Mouse (Mus musculus): ENCODE data around the gene Pitx3.
A peak's percentile ranks its signal among the peaks of the same experiment; 100 is the strongest.
"Not testable (repeated sequence)": the region's sequence is repeated elsewhere in the genome, so short reads cannot be mapped to it uniquely, and the experiment has no call there.

Gene Pitx3

DNA sequence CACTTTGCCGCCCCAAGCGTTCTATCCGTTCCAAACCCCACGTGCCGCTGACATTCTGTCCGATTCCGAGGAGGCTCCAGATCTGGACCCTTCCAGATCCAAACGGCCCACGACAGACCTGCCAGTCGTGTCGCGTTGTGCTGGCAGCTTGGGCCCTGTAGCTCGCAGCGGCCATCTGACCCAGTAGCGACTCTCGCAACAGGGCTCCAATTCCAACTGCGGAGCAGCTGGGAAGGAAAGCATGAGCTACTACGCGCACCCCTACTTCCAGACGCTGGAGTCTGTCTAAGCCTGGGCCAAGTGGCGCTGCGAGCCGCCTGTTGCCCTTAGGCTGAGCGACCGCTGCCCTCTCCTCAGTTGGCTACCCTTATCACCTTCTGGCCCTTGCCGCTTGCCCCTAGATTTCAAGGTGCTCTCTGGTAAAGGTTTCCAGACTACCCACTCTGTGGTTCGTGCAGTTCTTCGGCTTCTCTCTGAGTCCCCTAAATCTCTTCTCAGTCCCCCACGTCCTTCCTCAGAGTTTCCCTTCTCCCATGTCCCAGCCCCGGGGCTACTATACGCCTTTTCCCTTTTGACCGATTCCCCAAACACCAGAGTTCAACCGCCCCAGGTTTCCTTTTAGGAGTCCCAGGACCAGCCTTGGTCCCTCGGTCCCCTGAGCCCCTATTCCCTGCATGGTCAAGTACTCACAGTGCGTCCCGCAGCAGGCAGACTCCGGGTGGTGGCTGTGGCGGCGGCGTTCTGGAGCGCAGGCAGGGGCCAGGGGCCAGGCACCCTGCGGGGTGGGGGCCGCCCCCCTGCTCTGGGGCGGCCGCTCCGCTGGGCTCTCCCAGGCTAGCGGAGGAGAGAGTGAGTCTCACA is at the start of gene Pitx3:
Pitx3 (minus strand) TSS at position 816 of the 861 bp plus-strand sequence.
- DNase-seq (ENCODE audit: low read depth, low spot score) = no peak

DNA sequence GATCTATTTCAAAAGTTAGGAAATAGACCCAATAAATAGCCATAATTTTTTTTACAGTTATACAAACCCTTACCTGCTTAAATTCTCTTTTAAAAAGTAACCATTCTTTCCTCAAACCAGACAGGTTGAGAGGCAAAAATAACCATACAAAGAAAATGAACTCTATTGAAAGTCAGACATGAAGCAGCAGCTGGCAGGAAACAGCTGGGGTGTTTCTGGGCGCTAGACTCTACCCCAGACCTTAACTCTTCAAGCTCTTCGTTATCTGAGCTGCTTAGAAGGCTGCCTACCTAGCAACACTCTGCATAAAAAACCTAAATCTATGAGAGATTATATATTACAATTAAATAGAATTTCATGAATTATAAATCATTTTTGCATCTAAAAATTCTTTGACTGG is 39.1 kb upstream of the Pitx3 start:
- DNase-seq (ENCODE audit: low read depth, low spot score) = no peak

DNA sequence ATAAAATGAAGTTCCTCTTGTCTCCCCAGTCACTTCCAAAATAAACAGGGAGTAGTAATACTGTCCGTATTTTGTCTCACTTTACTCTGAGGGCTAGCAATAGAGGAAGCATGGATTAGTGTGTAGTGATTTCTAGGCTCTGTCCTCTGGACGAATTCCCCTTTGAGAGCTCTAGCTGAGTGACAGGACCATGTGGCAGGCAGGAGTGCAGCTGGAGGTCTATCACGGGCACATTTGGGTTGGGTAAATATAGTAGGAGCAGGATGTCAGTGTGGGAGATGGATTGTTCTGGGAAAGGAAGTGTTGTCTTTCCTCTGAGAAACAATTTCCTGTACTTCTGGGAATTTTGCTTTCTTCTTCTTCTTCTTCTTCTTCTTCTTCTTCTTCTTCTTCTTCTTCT is 38.5 kb upstream of the Pitx3 start:
- no peak for DNase-seq (ENCODE audit: low read depth, low spot score)

DNA sequence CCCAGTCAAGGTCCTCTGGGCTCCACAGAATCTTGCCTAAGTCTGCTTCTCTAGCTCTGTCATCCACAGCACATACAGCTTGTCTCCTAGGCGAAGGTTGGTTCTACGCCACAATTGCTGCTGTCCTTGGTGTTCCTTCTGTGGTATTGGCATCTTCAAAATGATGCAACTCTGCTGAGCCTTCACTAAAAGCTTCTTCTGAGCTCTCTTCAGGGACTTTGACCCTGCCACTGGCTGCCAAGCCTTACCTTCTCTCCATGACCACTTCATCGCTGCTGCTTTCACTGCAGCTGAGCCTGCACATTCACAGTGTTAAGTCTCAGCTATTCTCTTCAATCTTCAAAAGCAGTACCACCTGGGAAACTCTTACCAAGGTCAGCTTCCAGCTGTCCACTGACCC is 34.1 kb upstream of the Pitx3 start:
- DNase-seq (ENCODE audit: low read depth, low spot score) = no peak

DNA sequence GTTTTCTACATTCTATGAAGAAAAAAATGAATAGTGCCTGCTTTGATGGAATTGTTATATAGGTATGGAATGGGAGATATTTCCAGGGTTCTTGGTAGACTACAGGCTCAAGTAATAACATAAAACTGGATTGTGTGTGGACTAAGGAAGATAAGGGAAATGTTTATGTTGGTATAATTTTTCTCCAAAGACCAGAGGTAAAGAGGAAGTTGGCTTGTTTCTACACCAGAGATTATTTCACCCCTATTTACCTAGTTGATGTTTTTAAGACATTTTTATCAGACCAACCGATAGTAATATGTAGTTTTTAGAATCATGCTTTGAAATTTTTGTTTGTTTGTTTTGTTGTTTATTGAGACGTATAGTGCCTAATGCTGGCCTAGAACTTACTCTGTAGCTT is 32.1 kb upstream of the Pitx3 start:
- DNase-seq (ENCODE audit: low read depth, low spot score) = no peak

DNA sequence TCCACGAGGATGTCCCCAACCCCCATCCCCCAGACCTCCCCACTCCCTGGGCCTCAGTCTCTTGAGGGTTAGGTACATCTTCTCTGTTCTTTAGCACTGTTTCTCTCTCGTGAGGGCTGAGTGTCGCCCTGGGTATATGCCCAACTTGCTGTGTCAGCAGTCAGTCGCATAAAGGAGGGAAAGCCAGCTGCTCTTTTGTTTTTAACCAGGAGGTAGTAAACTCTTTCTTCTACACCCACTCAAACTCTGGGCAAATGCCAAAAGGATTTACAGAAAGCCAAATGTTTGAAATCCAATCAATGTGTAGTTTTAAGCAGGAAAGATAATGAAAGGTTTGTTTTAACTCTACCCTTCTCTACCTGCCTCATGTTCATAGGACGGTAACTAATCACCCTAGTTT is 28.9 kb upstream of the Pitx3 start:
- no peak for DNase-seq (ENCODE audit: low read depth, low spot score)

DNA sequence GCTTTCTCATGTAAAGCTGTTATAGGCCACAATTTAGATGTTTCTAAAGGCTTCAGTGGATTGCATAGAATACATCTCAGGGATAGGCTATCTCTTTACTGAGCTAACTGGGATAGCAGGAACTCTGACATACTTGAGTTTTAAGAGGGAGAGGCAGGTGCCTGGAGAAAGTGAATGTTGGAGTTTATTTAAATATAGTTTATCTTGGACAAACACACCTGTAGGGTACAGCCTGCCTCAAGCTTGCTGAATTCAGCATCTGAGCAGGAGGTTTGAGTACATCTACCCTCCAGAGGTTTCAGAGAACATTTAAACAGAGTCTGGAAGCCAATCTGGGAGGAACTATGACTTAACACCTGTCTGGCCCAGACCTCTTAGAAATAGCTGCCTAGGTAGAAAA is 27.0 kb upstream of the Pitx3 start:
- DNase-seq (ENCODE audit: low read depth, low spot score) = no peak

DNA sequence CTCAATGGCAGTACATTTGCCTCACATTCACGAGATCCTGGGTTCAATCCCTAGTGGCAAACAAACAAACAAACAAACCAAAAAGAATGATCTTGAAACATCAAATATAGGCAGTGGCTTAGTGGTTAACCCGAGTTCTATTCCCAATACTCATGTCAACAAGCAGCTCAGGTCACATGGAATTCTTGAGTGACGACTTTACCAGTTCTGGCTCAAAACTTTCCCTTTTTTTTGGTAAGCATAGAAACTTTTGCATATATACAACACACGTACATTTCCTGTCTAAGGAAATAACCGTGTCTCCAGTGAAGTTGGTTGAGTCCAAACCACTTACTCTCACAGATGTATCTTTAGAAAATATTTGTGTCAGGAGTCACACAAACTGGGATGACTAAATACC is 24.4 kb upstream of the Pitx3 start:
- no peak for DNase-seq (ENCODE audit: low read depth, low spot score)

DNA sequence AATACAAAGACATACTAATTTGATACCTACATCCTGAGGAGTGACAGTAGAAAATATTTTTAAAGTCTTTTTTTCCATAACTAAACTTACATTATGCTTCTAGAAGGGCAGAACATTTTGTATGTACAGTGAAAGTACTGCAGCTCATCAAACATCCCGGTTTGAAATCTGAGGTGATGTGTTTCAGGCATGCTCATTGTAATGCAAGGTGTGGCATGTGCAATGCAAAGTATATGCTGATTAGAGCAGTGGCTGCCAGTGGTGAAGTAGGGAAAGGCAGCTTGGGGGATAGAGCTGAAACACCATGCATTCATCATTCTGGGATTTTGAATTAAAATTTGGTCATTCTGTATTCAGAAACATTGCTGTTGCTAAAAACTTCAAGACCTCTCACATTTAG is 21.8 kb upstream of the Pitx3 start:
- no peak for DNase-seq (ENCODE audit: low read depth, low spot score)

DNA sequence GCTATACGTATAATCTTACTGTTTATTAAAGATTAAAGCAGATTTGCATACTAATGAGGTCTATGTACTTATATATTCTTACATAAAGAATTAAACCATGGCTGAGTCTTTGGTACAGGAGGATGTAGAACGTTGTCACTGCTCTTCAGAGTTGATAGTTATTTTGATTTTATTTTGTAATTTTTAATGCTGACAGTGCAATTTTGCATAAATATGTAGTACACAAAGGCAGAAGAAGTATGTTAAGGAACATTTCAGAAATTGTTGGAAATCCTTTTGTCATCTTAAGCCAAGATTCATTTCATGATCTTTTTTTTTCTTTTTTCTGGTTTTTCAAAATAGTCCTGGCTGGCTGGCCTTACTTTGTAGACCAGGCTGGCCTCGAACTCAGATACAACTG is 21.3 kb upstream of the Pitx3 start:
- DNase-seq (ENCODE audit: low read depth, low spot score) = no peak

DNA sequence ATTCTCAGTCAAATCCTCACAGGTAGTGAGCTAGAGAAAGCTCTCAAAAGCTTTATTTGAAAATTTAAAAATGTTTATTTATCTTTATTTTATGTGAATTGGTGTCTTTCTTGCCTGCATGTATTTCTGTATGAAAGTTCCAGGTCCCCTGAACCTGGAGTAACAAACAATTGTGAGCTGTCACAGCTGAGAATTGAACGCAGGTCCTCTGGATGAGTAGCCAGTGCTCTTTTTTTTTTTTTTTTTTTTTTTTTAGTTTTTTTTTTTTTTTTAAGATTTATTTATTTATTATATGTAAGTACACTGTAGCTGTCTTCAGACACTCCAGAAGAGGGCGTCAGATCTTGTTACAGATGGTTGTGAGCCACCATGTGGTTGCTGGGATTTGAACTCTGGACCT is 19.0 kb upstream of the Pitx3 start:
- not testable (repeated sequence) for DNase-seq (ENCODE audit: low read depth, low spot score)

DNA sequence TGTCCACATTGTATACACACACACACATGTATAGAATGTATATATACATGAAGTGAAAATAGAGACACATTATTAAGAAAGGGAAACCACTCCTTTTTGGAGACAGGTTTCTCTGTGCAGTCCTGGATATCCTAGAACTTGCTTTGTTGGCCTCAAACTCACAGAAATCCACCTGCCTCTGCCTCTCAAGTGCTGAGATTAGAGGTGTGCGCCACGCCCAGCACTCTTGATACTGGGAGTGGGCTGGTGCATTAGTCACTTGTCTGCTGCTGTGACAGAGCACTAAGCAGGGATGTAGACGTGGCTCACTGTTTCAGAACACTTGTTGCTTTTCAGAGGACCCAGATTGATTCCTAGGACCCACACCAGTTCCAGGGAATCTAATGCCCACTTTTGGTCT is 17.8 kb upstream of the Pitx3 start:
- no peak for DNase-seq (ENCODE audit: low read depth, low spot score)

DNA sequence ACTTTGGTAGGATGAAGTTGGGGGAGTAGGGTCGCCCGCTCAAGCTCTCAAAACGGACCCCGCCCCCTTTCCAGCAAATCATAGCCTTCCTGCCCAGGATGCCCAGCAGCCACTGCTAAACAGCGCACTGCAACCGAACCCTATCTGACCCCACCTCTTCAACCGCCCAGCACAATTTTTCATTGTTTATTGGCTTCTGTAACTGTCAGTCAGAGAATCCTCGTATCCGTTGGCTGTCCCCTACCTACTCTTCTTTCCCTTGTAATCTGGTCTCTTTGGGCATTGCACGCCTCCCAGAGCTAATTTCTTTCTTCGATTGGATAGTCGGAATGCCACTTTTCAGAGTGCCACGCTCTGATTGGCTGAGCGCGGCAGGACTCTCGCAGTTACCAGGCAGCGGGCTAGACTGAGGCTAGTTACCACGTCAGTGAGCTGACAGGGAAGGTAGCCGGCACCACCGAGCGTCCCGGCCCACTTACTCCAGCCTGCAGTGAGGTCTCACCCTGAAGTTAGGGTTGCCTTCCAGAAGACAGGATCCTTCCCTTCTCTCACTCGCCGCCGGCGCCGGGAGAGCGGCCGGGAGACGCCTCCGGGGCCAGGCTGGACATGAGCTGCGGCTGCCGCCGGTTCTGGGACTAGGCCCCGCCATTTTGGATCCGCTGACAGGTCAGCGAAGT is 4.1 kb upstream of the Pitx3 start, which contains the start of gene Gbf1:
Gbf1 (plus strand) TSS at position 383 of the 677 bp plus-strand sequence.
- peak; percentile 99 for DNase-seq (ENCODE audit: low read depth, low spot score)

DNA sequence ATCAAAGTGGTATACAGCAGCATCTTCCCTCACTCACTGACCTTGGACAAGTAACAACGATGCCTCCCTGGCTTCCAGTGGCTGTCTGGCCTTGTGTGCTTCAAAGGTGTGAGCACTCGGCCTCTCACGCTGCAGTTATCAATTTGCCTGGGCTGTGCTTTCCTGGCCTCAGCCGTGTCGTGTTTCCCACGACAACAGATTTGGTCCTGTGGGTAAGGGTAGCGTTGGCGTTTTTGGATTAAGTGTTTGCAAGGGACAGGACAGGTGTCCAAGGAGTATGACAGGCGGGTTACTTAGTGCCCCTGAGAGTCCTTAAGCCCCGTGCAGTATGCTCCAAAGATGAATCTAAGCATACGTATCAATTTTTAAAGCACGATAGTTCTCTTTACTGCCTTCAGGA is 965 bp upstream of the Pitx3 start:
- DNase-seq (ENCODE audit: low read depth, low spot score) = no peak

DNA sequence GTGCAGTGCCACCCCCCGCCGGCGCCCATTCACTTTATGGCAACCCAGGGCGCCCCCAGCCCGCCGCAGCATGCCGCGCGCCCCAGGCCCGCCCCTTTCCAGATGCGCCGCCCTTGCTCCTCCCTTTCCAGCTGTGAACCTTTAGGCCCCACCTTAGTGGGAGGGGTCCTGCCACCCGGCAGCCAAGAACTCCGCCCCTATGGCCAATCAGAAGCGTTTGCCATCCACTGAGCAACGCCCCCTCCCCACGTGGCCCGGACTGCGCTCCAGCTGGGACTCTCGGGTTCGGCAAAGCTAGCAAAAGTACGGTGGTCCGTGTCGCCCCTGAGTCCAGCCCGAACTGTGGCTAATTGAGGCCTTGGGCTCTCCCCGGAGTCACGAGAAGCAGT is 240 bp upstream of the Pitx3 start:
- no peak for DNase-seq (ENCODE audit: low read depth, low spot score)

DNA sequence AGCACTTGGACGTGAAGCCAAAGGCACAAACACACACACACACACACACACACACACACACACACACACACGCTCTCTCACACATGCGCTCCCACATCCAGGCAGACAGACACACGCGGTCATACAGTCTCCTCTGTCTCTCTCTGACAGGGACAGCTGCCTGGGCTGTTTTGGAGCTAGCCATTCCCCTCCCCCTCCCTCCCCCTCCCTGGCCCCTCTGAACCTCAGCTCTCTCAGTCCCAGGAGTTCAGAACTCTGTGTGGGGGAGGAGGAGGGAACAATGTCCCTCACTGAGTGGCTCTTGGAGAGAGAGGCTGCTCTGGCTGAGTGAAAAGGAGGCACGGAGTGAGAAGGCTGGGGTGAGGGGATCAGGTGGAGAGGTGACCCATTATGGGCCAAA is 7.0 kb downstream of the Pitx3 start:
- DNase-seq (ENCODE audit: low read depth, low spot score) = no peak

DNA sequence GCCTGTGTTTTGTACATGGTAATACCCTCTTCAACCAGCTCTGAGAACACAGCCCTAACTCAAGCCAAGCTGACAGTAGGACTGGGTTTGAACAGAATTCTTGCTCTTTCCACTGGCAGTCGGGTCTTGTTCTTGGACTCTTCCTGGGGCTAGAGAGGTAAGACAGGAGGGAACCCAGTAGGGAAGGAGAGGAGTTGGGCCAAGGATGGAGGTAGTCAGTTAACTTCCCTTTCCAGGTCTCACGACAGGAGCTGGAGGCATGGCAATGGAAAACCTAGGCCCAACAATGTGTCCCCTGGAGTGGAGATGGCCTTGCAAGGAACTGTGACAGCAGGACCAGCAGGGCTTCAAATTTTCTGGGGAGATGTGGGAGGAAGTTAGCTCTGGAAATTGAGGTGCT is 7.8 kb downstream of the Pitx3 start:
- no peak for DNase-seq (ENCODE audit: low read depth, low spot score)

DNA sequence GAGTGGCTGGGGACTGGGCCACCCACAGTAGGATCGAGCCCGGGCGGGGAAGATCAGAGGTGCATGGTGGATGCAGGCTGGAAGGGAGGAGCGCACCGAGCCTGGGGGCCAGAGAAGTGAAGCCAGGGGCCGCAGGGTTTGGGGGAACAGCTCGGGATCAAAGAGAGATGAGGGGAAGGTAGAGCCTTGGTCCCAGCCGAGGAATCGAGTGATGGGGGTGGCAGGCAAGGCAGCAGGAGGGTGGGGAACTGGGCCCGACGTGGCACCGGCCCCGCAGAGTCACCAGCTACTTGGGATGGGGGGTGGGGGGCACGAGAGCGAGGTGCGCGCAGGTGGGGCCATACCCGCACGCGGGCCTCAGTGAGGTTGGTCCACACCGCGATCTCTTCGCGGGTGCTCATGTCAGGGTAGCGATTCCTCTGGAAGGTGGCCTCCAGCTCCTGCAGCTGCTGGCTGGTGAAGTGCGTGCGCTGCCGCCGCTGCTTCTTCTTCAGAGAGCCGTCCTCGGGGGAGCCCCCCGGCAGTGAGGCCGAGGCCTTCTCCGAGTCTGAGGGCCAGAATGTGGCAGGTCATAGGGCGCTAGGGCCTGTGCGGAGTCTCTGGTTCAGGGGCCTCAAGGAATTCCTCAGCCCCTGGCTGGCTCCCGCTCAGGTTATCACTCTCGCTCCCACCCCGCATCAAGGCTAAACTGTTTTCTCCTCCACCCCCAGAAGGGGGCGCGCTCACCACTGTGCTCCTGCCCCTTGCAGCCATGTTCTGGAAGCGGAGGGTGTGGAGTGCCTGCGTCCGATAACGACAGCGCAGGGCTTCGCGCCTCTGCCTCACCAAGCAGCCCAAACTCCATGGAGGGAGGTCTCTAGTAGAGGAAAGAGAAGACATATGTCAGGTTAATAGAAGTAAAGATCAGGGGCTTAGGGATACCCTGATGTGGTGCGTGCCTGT is 11.2 kb downstream of the Pitx3 start:
- no peak for DNase-seq (ENCODE audit: low read depth, low spot score)

DNA sequence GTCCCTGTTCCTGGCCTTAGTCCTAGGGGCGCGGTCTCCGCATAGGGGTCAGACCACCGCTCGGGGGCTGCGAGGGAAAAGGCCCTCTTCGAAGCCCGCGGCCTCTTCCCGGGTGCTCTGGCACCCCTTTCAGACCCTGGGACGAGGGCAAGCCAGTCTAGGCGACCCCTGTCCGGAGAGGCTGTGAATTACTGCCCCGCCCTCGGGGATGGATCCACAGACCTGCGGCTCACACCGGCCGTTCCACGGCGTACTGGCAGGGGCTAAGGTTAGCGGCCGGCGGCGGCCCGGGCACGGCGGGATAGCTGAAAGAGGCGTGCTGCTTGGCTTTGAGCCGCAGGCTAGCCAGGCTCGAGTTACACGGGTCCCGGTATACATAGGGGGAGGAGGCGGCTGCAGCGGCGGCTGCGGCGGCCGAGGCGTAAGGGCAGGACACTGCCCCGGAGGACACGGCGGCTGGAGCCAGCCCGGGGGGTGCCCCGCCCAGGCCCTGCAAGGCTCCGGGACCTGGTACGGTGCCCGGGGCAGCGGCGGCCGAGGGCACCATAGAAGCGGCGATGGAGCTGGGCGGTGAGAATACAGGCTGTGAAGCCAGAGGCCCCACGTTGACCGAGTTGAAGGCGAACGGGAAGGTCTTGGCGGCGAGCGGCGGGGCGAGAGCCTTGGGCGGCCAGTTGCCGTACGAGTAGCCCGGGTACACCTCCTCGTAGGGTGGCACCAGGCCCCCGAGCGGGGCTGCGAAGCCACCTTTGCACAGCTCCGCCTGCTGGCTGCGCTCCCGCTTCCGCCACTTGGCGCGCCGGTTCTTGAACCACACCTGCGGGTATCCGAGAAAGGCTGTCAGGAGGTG is 12.1 kb downstream of the Pitx3 start:
- DNase-seq (ENCODE audit: low read depth, low spot score) = no peak

DNA sequence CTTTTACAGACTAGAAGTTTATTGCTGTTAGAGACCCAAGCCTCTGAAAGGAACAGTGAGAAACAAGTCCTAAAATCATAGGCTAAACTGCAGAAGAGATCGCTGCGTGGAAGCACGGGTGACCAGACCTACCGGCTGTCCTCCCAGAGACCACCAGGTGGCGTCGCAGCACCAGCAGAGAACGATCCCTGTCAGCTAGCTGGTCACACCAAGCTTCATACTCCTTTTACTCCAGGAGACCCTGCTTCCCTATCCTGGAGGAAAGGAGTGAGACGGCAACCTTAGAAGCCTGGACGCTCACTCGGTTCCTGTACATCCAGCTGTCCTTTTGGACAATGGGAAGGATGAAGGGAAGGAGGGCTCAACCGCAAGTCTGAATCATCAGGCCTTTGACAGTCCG is 12.8 kb downstream of the Pitx3 start:
- DNase-seq (ENCODE audit: low read depth, low spot score) = no peak

DNA sequence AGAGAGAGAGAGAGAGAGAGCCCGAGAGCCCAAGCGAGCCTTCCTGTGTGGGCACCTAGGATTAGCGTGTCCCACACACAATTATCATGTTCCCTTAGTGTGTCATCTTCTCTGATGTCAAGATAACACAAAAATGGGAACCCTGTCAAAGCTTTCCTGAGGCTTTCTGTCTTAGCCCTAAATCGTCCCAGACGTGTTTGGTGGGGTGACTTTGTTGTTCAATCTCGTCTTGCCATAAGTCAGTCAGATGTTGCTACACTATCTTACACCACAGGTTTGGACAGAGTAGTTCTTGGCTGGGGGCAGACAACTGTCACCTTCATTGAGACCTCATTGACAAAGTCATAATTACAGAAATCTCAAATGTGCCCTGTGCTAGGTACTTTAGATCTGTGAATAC is 15.5 kb downstream of the Pitx3 start:
- no peak for DNase-seq (ENCODE audit: low read depth, low spot score)
